Mouse (Mus musculus) thymus, adult 18-20 months (tissue): Measurements from ENCODE around the gene Pemt.

Experiments used
- DNase-seq, 2 experiments: peaks; one replicate each; pipeline ENCODE4 v3.0.0; 2022; ENCODE audit warnings: mixed read lengths in 2 of 2

The Pemt gene

DNA sequence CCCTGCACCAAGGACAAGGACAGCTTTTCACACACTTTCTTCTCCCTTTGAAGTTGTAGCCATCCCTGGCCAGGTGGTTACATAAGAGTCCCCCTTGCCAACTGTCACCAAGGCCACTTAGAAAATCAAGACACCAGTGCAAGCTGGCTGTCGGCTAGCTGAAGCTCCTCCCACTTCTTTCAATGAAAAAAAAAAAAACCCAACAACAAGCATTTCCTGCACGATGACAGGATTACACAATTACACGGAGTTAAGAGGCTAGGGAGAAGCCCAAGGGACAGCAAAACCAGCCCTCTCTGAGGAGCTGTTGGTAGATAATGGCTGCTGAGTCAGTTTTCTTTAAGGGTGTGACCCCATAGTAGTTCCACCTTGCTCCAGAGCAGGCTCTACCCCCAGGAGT, 104.9 kb downstream of the Pemt start:
- no peak for DNase-seq

- DNase-seq, result no peak
These were observed 105.6 kb downstream of the Pemt start for GRCm38 (mm10) chr11:59940645-59941044.

GRCm38 (mm10) chr11:59939821-59940220, 106.5 kb downstream of the Pemt start:
- DNase-seq, result no peak

- no peak for DNase-seq
These were observed 108.7 kb downstream of the Pemt start for GRCm38 (mm10) chr11:59937615-59938014.

DNA sequence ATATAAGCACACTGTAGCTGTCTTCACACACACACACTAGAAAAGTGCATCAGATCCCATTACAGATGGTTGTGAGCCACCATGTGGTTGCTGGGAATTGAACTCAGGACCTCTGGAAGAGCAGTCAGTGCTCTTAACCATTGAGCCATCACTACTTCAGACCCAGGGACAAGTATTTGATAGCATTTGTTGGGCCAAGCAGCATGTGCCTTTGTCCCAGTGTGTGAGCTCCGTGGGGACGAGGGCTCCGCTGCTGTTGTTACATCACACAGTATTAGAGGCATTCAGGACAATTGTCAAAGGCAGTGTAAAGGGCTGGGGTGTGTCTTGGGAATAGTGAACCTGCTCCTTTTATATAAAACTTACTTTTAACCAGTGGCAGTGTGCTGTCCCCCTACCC, 109.3 kb downstream of the Pemt start:
- no peak for DNase-seq

DNA sequence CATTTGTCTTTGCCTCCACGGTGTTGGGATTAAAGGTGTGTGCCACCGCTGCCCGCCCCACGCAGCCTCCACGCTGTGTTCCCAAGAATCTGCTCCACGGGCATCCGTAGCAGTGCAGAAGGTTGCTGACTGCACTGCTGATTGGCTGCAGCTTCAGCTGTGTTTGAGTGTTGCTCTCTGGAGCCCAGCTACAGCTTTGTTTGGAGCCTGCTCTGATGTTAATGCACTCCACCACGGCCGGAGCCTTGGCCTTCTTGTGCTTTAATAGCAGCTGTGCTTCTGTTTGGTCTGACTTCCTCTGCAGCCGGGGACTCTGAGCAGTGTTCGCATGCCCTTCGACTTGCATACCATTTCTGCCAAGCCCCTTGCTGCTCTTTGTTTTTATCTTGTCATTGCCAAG, 112.3 kb downstream of the Pemt start:
- no peak for DNase-seq

DNA sequence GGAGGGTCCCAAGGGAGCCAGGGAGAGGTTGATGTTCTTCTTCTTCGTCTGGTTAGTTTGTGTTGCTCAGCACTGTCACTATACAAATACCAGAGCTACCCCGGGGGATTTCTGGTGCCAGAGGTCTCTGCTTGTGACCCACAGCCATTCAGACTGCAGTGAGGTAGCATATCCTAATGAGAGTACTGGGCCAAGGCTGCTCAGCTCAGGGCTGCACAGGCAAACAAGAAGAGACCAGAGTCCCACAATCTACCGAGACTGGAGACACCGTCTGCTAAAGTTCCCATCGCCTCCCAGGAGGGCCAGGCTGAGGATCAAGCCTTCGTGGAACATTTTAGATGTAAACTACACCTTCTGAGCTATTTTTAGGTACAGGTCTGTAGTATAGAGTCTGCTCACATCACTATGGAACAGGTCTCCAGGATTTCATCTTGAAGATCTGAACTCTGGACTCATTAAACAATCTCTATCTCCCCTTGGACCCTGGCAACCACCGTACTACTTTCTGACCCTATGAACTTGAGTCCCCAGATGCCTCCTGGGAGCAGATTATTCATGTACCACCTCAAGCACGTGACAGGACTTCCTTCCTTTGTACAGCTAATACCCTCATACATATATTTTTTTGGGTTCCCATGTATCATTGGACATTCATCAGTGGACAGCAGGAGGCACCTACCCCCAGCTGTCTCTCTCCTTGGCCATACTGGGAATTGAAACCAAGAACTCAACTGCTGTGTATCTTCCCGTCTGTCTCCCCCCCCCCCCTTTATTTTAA, 113.5 kb downstream of the Pemt start:
- DNase-seq, result no peak

- DNase-seq, result no peak
These were observed 116.3 kb downstream of the Pemt start for GRCm38 (mm10) chr11:59930031-59930430.

- no peak for DNase-seq
These were observed 125.0 kb downstream of the Pemt start for GRCm38 (mm10) chr11:59921265-59921664.
